Mouse (Mus musculus) heart, embryonic 11.5 days (tissue): ENCODE results near the gene Sestd1. TPM values are rescaled to one million over a fixed set of nuclear protein-coding genes. Genes with fewer than 3 reads are reported as not detected.

Experiments used
- ATAC-seq: fragments of 200-750 bp; cut with Nextera tagmentation; replicated peaks from 2 replicates; pipeline ENCODE4 v1.8.0; 2017; ENCODE audit warnings: moderate library complexity; ENCODE audit not compliant: insufficient number of reproducible peaks, low FRiP score, low TSS enrichment
- H3K27ac ChIP-seq: fragments of 300-500 bp; sonication (generic); 2 replicates; pipeline ENCODE4 v1.5.1; 2014; ENCODE audit warnings: mild to moderate bottlenecking, low read depth, low read length
- H3K27me3 ChIP-seq: fragments of 300-500 bp; sonication (generic); 2 replicates; pipeline ENCODE4 v1.6.1; 2014; ENCODE audit warnings: mild to moderate bottlenecking, low read length, mixed read lengths; ENCODE audit not compliant: control insufficient read depth, insufficient read depth
- H3K36me3 ChIP-seq: fragments of 300-500 bp; sonication (generic); 2 replicates; pipeline ENCODE4 v1.6.1; 2014; ENCODE audit warnings: mild to moderate bottlenecking, low read length, moderate library complexity, mixed read lengths; ENCODE audit not compliant: control insufficient read depth, insufficient read depth
- H3K4me1 ChIP-seq: fragments of 300-500 bp; sonication (generic); 2 replicates; pipeline ENCODE4 v1.6.1; 2014; ENCODE audit warnings: low read length; ENCODE audit not compliant: control insufficient read depth, insufficient read depth
- H3K4me2 ChIP-seq: fragments of 300-500 bp; sonication (generic); 2 replicates; pipeline ENCODE4 v1.6.1; 2014; ENCODE audit warnings: mild to moderate bottlenecking, moderate library complexity
- H3K4me3 ChIP-seq: fragments of 300-500 bp; sonication (generic); 2 replicates; pipeline ENCODE4 v1.5.1; 2014; ENCODE audit warnings: low read depth, low read length
- H3K9ac ChIP-seq: fragments of 300-500 bp; sonication (generic); 2 replicates; pipeline ENCODE4 v1.6.1; 2014; ENCODE audit warnings: mild to moderate bottlenecking, low read depth, low read length, moderate library complexity
- H3K9me3 ChIP-seq: fragments of 300-500 bp; sonication (generic); replicated peaks from 2 replicates; pipeline ENCODE4 v1.6.1; 2016; ENCODE audit warnings: low read length; ENCODE audit not compliant: control insufficient read depth
- WGBS: fragments of 180-500 bp; shearing (Covaris S2); extraction: QIAGEN DNeasy Blood & Tissue Kit; methylation state at CpG from one replicate; pipeline ENCODE4 v1.1.7; 2014; ENCODE audit not compliant: insufficient replicate concordance; 5-methylcytosine and 5-hydroxymethylcytosine counted together
- polyA plus RNA-seq: library from polyadenylated mRNA; unstranded; fragments of >200 nt; fragmentation: Nextera tagmentation; extraction: Ambion mirVana; gene quantifications from 2 replicates; pipeline ENCODE4 v1.2.1, GENCODE M21; 2014

Gene Sestd1
- polyA plus RNA-seq, 1 experiment from 2014 or later: 12.9 TPM

GRCm38 (mm10) chr2:77173821-77174220, 106.6 kb downstream of the Sestd1 start:
- no peak for ATAC-seq
- H3K4me1 ChIP-seq: peaks cover 48% of the 10 kb centered on the region
- H3K27me3 ChIP-seq: no peaks in the 10 kb centered on the region
- H3K36me3 ChIP-seq: no peaks in the 10 kb centered on the region
- no peak overlapping the region for H3K9ac ChIP-seq
- no peak overlapping the region for H3K4me2 ChIP-seq
- 76% methylated on average over 6 of the region's 6 CpGs for WGBS
- H3K9me3 ChIP-seq: no peaks in the 10 kb centered on the region
- H3K27ac ChIP-seq: peak overlapping the region; percentile 1
- H3K4me3 ChIP-seq: no peak overlapping the region

- H3K4me1 ChIP-seq: peaks cover 48% of the 10 kb centered on the region
- H3K9me3 ChIP-seq: no peaks in the 10 kb centered on the region
- H3K36me3 ChIP-seq: no peaks in the 10 kb centered on the region; the same call in 1 of the 2 replicates
- no peak overlapping the region for H3K4me3 ChIP-seq
- H3K4me2 ChIP-seq: peak overlapping the region; percentile 23; the same call in 1 of the 2 replicates
- H3K27me3 ChIP-seq: no peaks in the 10 kb centered on the region
- 0 out of 2 replicates have a peak overlapping the region, but pooled peaks have one; percentile 23 for H3K27ac ChIP-seq
- no peak overlapping the region for H3K9ac ChIP-seq
- ATAC-seq: no peak
- WGBS: 43% methylated on average over 6 of the region's 6 CpGs
Observed at GRCm38 (mm10) chr2:77173366-77173765, 107.0 kb downstream of the Sestd1 start.

- 36% methylated on average over 10 of the region's 10 CpGs for WGBS
- no peaks in the 10 kb centered on the region; the same call in 1 of the 2 replicates for H3K36me3 ChIP-seq
- peak overlapping the region; percentile 77 for H3K4me2 ChIP-seq
- no peaks in the 10 kb centered on the region for H3K27me3 ChIP-seq
- no peak for ATAC-seq
- no peaks in the 10 kb centered on the region for H3K9me3 ChIP-seq
- H3K4me1 ChIP-seq: peaks cover 52% of the 10 kb centered on the region
- H3K27ac ChIP-seq: peak overlapping the region; percentile 92
- H3K9ac ChIP-seq: peak overlapping the region; percentile 67
- H3K4me3 ChIP-seq: no peak overlapping the region
Observed at GRCm38 (mm10) chr2:77172241-77172671, 108.1 kb downstream of the Sestd1 start.

GRCm38 (mm10) chr2:77171444-77172240, 108.8 kb downstream of the Sestd1 start:
- ATAC-seq: peak; percentile 40; the same call in 1 of the 2 replicates

GRCm38 (mm10) chr2:77170633-77171105, 109.7 kb downstream of the Sestd1 start, which contains the start of gene Ccdc141:
Gene Ccdc141, minus strand, starts transcription at chr2:77170636.
- Histone ChIP-seq H3K9me3 (no peaks in the 10 kb centered on the region), H3K36me3 (no peaks in the 10 kb centered on the region; the same call in 1 of the 2 replicates), H3K9ac (peak within 1 kb of the TSS; percentile 80), H3K4me3 (peak within 1 kb of the TSS; percentile 65), H3K4me1 (peaks cover 50% of the 10 kb centered on the region), H3K4me2 (peak within 1 kb of the TSS; percentile 77), H3K27ac (peak within 1 kb of the TSS; percentile 92), H3K27me3 (no peaks in the 10 kb centered on the region)
- ATAC-seq: 0 out of 2 replicates have a peak, but pooled peaks have one; percentile 5
- WGBS: 3% methylated on average over 4 of the region's 6 CpGs

More at GRCm38 (mm10) chr2:77171444-77172240, 108.8 kb downstream of the Sestd1 start:
- Histone ChIP-seq H3K4me1 (peaks cover 50% of the 10 kb centered on the region), H3K27me3 (no peaks in the 10 kb centered on the region), H3K9me3 (no peaks in the 10 kb centered on the region), H3K27ac (peak overlapping the region; percentile 92), H3K4me3 (peak overlapping the region; percentile 0; the same call in 1 of the 2 replicates), H3K4me2 (peak overlapping the region; percentile 77), H3K9ac (peak overlapping the region; percentile 67), H3K36me3 (no peaks in the 10 kb centered on the region; the same call in 1 of the 2 replicates)
- 17% methylated on average over 23 of the region's 23 CpGs for WGBS

GRCm38 (mm10) chr2:77169916-77170632, 110.3 kb downstream of the Sestd1 start:
- Histone ChIP-seq H3K9ac (peak overlapping the region; percentile 80), H3K4me3 (peak overlapping the region; percentile 65), H3K4me2 (peak overlapping the region; percentile 77), H3K27me3 (no peaks in the 10 kb centered on the region), H3K36me3 (no peaks in the 10 kb centered on the region; the same call in 1 of the 2 replicates), H3K27ac (peak overlapping the region; percentile 92), H3K9me3 (no peaks in the 10 kb centered on the region), H3K4me1 (peaks cover 48% of the 10 kb centered on the region)
- WGBS: 1% methylated on average over 21 of the region's 21 CpGs
- ATAC-seq: peak; percentile 45

- ATAC-seq: peak; percentile 47; the same call in 1 of the 2 replicates
- 36% methylated on average over 4 of the region's 4 CpGs for WGBS
- Histone ChIP-seq H3K4me1 (peaks cover 41% of the 10 kb centered on the region), H3K9me3 (no peaks in the 10 kb centered on the region), H3K36me3 (no peaks in the 10 kb centered on the region; the same call in 1 of the 2 replicates), H3K4me2 (peak overlapping the region; percentile 77), H3K4me3 (peak overlapping the region; percentile 65), H3K9ac (peak overlapping the region; percentile 80), H3K27me3 (no peaks in the 10 kb centered on the region), H3K27ac (peak overlapping the region; percentile 92)
Observed at GRCm38 (mm10) chr2:77169218-77169617, 111.2 kb downstream of the Sestd1 start.

GRCm38 (mm10) chr2:77168781-77169180, 111.6 kb downstream of the Sestd1 start:
- Histone ChIP-seq H3K4me3 (peak overlapping the region; percentile 65), H3K27me3 (no peaks in the 10 kb centered on the region), H3K9me3 (no peaks in the 10 kb centered on the region), H3K36me3 (no peaks in the 10 kb centered on the region; the same call in 1 of the 2 replicates), H3K27ac (peak overlapping the region; percentile 92), H3K4me1 (peaks cover 36% of the 10 kb centered on the region), H3K4me2 (peak overlapping the region; percentile 77), H3K9ac (peak overlapping the region; percentile 80)
- ATAC-seq: no peak
- WGBS: 56% methylated on average over 7 of the region's 7 CpGs
